Mouse (Mus musculus) CH12.LX (cell line): ENCODE measurements at regions not wholly inside any gene's neighbourhood (a gene's known extent, or its start where the extent isn't known, plus 50 kb on each side); places are given as distances from the start of the nearest gene placed in this dataset.

Experiments
- DNase-seq: peaks from one replicate; pipeline ENCODE4 v3.0.0-alpha.2; 2013; ENCODE audit errors: extremely low read depth
- H3K27ac ChIP-seq: 2 replicates; pipeline ENCODE4 v1.5.1; 2012; ENCODE audit warnings: low read depth, mild to moderate bottlenecking, control low read depth, moderate library complexity; ENCODE audit not compliant: insufficient read depth
- H3K27me3 ChIP-seq: replicated peaks from 2 replicates; pipeline ENCODE3; 2012; ENCODE audit warnings: inconsistent platforms
- H3K36me3 ChIP-seq, 2 experiments: replicated peaks in 1 of 2; 2 replicates each; pipeline versions ENCODE3 to v1.6.1; 2012; ENCODE audit warnings: inconsistent platforms in 1 of 2, low read length in 1 of 2, mild to moderate bottlenecking in 1 of 2, mixed read lengths in 1 of 2, moderate library complexity in 1 of 2; ENCODE audit not compliant: control insufficient read depth in 1 of 2, insufficient read depth in 1 of 2
- H3K4me1 ChIP-seq, 2 experiments: 2 replicates each; pipeline ENCODE4 v1.6.1; 2012; ENCODE audit warnings: inconsistent platforms in 1 of 2, moderate library complexity in 1 of 2; ENCODE audit not compliant: insufficient read depth in 2 of 2, control insufficient read depth in 1 of 2
- H3K4me2 ChIP-seq: 2 replicates; pipeline ENCODE4 v1.6.1; 2012; ENCODE audit warnings: low read depth, mild to moderate bottlenecking, control low read depth; ENCODE audit not compliant: poor library complexity, insufficient read depth, severe bottlenecking
- H3K4me3 ChIP-seq, 3 experiments: fragments of 150-350 bp in 1 of 3; sonication (generic) in 1 of 3; replicated peaks in 1 of 3; 2 replicates each; pipeline versions ENCODE3 to v1.5.1; 2011 to 2012; ENCODE audit warnings: low read depth in 2 of 3, low read length in 2 of 3, mild to moderate bottlenecking in 2 of 3, moderate library complexity in 2 of 3, control low read depth in 1 of 3, improper control_type of control experiment in 1 of 3, inconsistent platforms in 1 of 3, mixed read lengths in 1 of 3; ENCODE audit not compliant: poor library complexity in 1 of 3
- H3K79me2 ChIP-seq: replicated peaks from 2 replicates; pipeline ENCODE4 v1.6.1; 2012; ENCODE audit warnings: mild to moderate bottlenecking, moderate library complexity; ENCODE audit not compliant: control insufficient read depth, poor library complexity, insufficient read depth, severe bottlenecking; ENCODE audit errors: extremely low read depth
- H3K9ac ChIP-seq: 2 replicates; pipeline ENCODE4 v1.6.1; 2012; ENCODE audit warnings: low read depth, mild to moderate bottlenecking, control low read depth, moderate library complexity; ENCODE audit not compliant: insufficient read depth
- H3K9me3 ChIP-seq: replicated peaks from 2 replicates; pipeline ENCODE3; 2012; ENCODE audit warnings: low read length, inconsistent platforms, mixed read lengths
- BHLHE40 ChIP-seq: IDR thresholded peaks from 2 replicates; pipeline ENCODE4 v1.6.1; 2011; ENCODE audit warnings: mild to moderate bottlenecking, low read depth, low read length, improper control_type of control experiment
- CHD1 ChIP-seq: IDR thresholded peaks from 2 replicates; pipeline ENCODE4 v1.6.1; 2012; ENCODE audit warnings: low read depth, low read length, improper control_type of control experiment, inconsistent platforms
- CTCF ChIP-seq, 2 experiments: IDR thresholded peaks in 1 of 2; conservative IDR thresholded peaks in 1 of 2; 2 replicates each; pipeline ENCODE4 v1.5.1; 2011 to 2012; ENCODE audit warnings: low read depth in 2 of 2, low read length in 2 of 2, improper control_type of control experiment in 1 of 2, inconsistent platforms in 1 of 2, mild to moderate bottlenecking in 1 of 2, moderate library complexity in 1 of 2
- E2F4 ChIP-seq: IDR thresholded peaks from 2 replicates; pipeline ENCODE4 v1.6.1; 2011; ENCODE audit warnings: low read depth, low read length, improper control_type of control experiment; ENCODE audit not compliant: insufficient replicate concordance
- ELF1 ChIP-seq: IDR thresholded peaks from 2 replicates; pipeline ENCODE4 v1.6.1; 2014; ENCODE audit warnings: low read depth, mild to moderate bottlenecking, inconsistent platforms, low read length, improper control_type of control experiment
- GABPA ChIP-seq: IDR thresholded peaks from 2 replicates; pipeline ENCODE4 v1.6.1; 2012; ENCODE audit warnings: low read depth, low read length, improper control_type of control experiment, inconsistent platforms; ENCODE audit not compliant: insufficient replicate concordance
- HCFC1 ChIP-seq: IDR thresholded peaks from 2 replicates; pipeline ENCODE4 v1.6.1; 2012; ENCODE audit warnings: low read depth, mild to moderate bottlenecking, inconsistent platforms, low read length, improper control_type of control experiment
- JUND ChIP-seq: conservative IDR thresholded peaks from 2 replicates; pipeline ENCODE4 v1.6.1; 2011; ENCODE audit warnings: low read depth, low read length, improper control_type of control experiment
- KAT2A ChIP-seq: IDR thresholded peaks from 2 replicates; pipeline ENCODE4 v1.6.1; 2012; ENCODE audit warnings: low read length, improper control_type of control experiment, inconsistent platforms; ENCODE audit not compliant: insufficient replicate concordance
- MAFK ChIP-seq: IDR thresholded peaks from 2 replicates; pipeline ENCODE4 v1.6.1; 2011; ENCODE audit warnings: low read length, improper control_type of control experiment; ENCODE audit not compliant: insufficient replicate concordance
- MAX ChIP-seq: IDR thresholded peaks from 2 replicates; pipeline ENCODE4 v1.6.1; 2011; ENCODE audit warnings: low read length, improper control_type of control experiment
- MEF2A ChIP-seq: IDR thresholded peaks from 2 replicates; pipeline ENCODE4 v1.6.1; 2014; ENCODE audit warnings: low read depth, mild to moderate bottlenecking, inconsistent platforms, low read length, improper control_type of control experiment, borderline replicate concordance
- MYC ChIP-seq: IDR thresholded peaks from 2 replicates; pipeline ENCODE4 v1.6.1; 2011; ENCODE audit warnings: low read depth, mild to moderate bottlenecking, improper control_type of control experiment, low read length
- NELFE ChIP-seq: IDR thresholded peaks from 2 replicates; pipeline ENCODE4 v1.6.1; 2011; ENCODE audit warnings: low read depth, low read length, improper control_type of control experiment
- PAX5 ChIP-seq: IDR thresholded peaks from 2 replicates; pipeline ENCODE4 v1.6.1; 2012; ENCODE audit warnings: low read length, inconsistent platforms, mixed read lengths
- POLR2A ChIP-seq: IDR thresholded peaks from 2 replicates; pipeline ENCODE4 v1.6.1; 2011; ENCODE audit warnings: low read depth, mild to moderate bottlenecking, improper control_type of control experiment, low read length
- POLR2AphosphoS2 ChIP-seq: IDR thresholded peaks from 2 replicates; pipeline ENCODE4 v1.6.1; 2011; ENCODE audit warnings: low read depth, low read length, improper control_type of control experiment
- RAD21 ChIP-seq: IDR thresholded peaks from 2 replicates; pipeline ENCODE4 v1.6.1; 2011; ENCODE audit warnings: low read depth, mild to moderate bottlenecking, low read length, improper control_type of control experiment, moderate library complexity
- SIN3A ChIP-seq: IDR thresholded peaks from 2 replicates; pipeline ENCODE4 v1.6.1; 2012; ENCODE audit warnings: low read length, improper control_type of control experiment, inconsistent platforms
- SMC3 ChIP-seq: IDR thresholded peaks from 2 replicates; pipeline ENCODE4 v1.6.1; 2011; ENCODE audit warnings: low read depth, low read length, improper control_type of control experiment
- TBP ChIP-seq: conservative IDR thresholded peaks from 2 replicates; pipeline ENCODE4 v1.6.1; 2011; ENCODE audit warnings: low read depth, low read length, improper control_type of control experiment
- TCF12 ChIP-seq: IDR thresholded peaks from 2 replicates; pipeline ENCODE4 v1.6.1; 2014; ENCODE audit warnings: low read depth, mild to moderate bottlenecking, inconsistent platforms, low read length, improper control_type of control experiment
- UBTF ChIP-seq: IDR thresholded peaks from 2 replicates; pipeline ENCODE4 v1.6.1; 2012; ENCODE audit warnings: low read depth, mild to moderate bottlenecking, inconsistent platforms, low read length, improper control_type of control experiment, moderate library complexity
- USF1 ChIP-seq: IDR thresholded peaks from 2 replicates; pipeline ENCODE4 v1.6.1; 2014; ENCODE audit warnings: low read depth, mild to moderate bottlenecking, inconsistent platforms, low read length, improper control_type of control experiment
- USF2 ChIP-seq: conservative IDR thresholded peaks from 2 replicates; pipeline ENCODE4 v1.6.1; 2011; ENCODE audit warnings: low read depth, low read length, improper control_type of control experiment
- ZC3H11A ChIP-seq: IDR thresholded peaks from 2 replicates; pipeline ENCODE4 v1.6.1; 2012; ENCODE audit warnings: low read depth, mild to moderate bottlenecking, inconsistent platforms, low read length, improper control_type of control experiment
- ZKSCAN1 ChIP-seq: IDR thresholded peaks from 2 replicates; pipeline ENCODE4 v1.6.1; 2012; ENCODE audit warnings: low read depth, inconsistent platforms, low read length, improper control_type of control experiment, borderline replicate concordance
- ZMIZ1 ChIP-seq: IDR thresholded peaks from 2 replicates; pipeline ENCODE4 v1.6.1; 2012; ENCODE audit warnings: low read depth, mild to moderate bottlenecking, inconsistent platforms, low read length, improper control_type of control experiment
- ZNF384 ChIP-seq: IDR thresholded peaks from 2 replicates; pipeline ENCODE4 v1.6.1; 2012; ENCODE audit warnings: low read depth, low read length, improper control_type of control experiment, inconsistent platforms
- dilution Hi-C: fragments of 300-500 bp; cut with MboI; formaldehyde crosslinking; loops from 2 replicates; pipeline ENCODE4 v1.14.3; 2020; ENCODE audit warnings: low sequenced_read_pairs; ENCODE audit not compliant: extremely low pct_unique_long_range_greater_than_20kb, extremely low pct_ligation_motif_present
- in situ Hi-C: fragments of 300-500 bp; cut with MboI; formaldehyde crosslinking; loops from 3 replicates; pipeline ENCODE4 v1.14.3; 2019; ENCODE audit warnings: low sequenced_read_pairs, low pct_ligation_motif_present, low pct_unique_long_range_greater_than_20kb, mixed read lengths

- no peaks in the 10 kb centered on the region for H3K36me3 ChIP-seq
- no peaks in the 10 kb centered on the region for H3K9me3 ChIP-seq
- no peak overlapping the region for H3K4me2 ChIP-seq
- dilution Hi-C loops, result no loop called here
- H3K9ac ChIP-seq, result no peak overlapping the region
- H3K27me3 ChIP-seq, result no peaks in the 10 kb centered on the region
- no peaks in the 10 kb centered on the region for H3K4me1 ChIP-seq
- H3K27ac ChIP-seq, result no peak overlapping the region
- DNase-seq, result no peak
- no peaks in the 10 kb centered on the region for H3K79me2 ChIP-seq
- in situ Hi-C loops, result no loop called here
- H3K4me3 ChIP-seq, result no peak overlapping the region
- TF ChIP-seq MAFK (no peak), MAX (no peak), TBP (no peak), GABPA (no peak), ZC3H11A (no peak), JUND (no peak), BHLHE40 (no peak), ZKSCAN1 (no peak), ELF1 (no peak), SMC3 (no peak), POLR2A (no peak), SIN3A (no peak), ZMIZ1 (no peak), ZNF384 (no peak), MEF2A (no peak), NELFE (no peak), USF1 (no peak), HCFC1 (no peak)
These were observed 396.1 kb upstream of the Smarca2 start for GRCm38 (mm10) chr19:26208760-26209159.

GRCm38 (mm10) chr19:26234539-26234938 lies 370.3 kb upstream of the Smarca2 start:
- DNase-seq, result no peak
- no peak overlapping the region for H3K4me2 ChIP-seq
- in situ Hi-C loops, result no loop called here
- no peaks in the 10 kb centered on the region for H3K27me3 ChIP-seq
- H3K4me3 ChIP-seq, result no peak overlapping the region
- no peaks in the 10 kb centered on the region for H3K79me2 ChIP-seq
- no peaks in the 10 kb centered on the region for H3K36me3 ChIP-seq
- H3K4me1 ChIP-seq, result no peaks in the 10 kb centered on the region
- dilution Hi-C loops, result no loop called here
- no peak overlapping the region for H3K9ac ChIP-seq
- TF ChIP-seq RAD21, result no peak
- no peak for TF ChIP-seq E2F4
- TF ChIP-seq SMC3, result no peak
- no peak for TF ChIP-seq ZKSCAN1
- no peak for TF ChIP-seq TCF12
- no peak for TF ChIP-seq UBTF
- TF ChIP-seq CTCF (conservative IDR thresholded peaks at IDR 0.05 in 1 of 2, IDR thresholded peaks at IDR 0.05 in 1 of 2; ENCODE audit: low read depth in 2 of 2, low read length in 2 of 2), result no peak
- no peak for TF ChIP-seq MYC
- TF ChIP-seq POLR2AphosphoS2, result no peak
- no peak for TF ChIP-seq BHLHE40
- no peak for TF ChIP-seq TBP
- no peak for TF ChIP-seq USF2
- no peak for TF ChIP-seq PAX5
- TF ChIP-seq JUND, result no peak
- no peak for TF ChIP-seq CHD1
- TF ChIP-seq KAT2A, result no peak
- no peak for TF ChIP-seq MAFK
- no peak for TF ChIP-seq MEF2A
- TF ChIP-seq HCFC1, result no peak
- H3K9me3 ChIP-seq, result no peaks in the 10 kb centered on the region
- no peak overlapping the region for H3K27ac ChIP-seq
